28 mouse cellular contexts compared by ENCODE assay signal in the genomic region with DNA sequence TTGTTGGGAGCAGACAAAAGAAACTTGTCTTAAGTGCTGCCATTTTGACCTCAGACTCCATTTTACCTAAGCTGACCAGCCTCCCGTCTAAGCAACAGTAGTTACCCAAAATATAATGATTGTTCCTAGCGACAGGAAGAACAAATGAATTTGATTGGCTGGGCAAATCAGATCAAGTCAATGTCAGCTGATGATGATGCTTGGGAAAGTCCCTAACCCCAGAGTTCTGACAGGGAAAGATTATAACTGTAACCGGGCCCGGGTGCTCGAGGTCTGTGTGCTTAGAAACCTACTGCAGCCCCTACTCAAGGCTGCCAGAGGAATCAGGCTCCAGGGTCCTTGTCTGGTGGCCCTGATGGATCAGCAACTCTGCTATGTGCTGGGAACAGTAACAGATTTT. TPM values are rescaled to one million over a fixed set of nuclear protein-coding genes. Genes with fewer than 3 reads are reported as not detected.
DNase-seq lines count a peak whose midpoint lies in the region; ATAC-seq and TF ChIP-seq lines count a peak whose summit lies in the region.
"Had no signal": no experiment of that assay in that cellular context is flagged by ENCODE, and none has a peak within 500 bp of the region (broad histone marks: within the 10 kb centered on the region; RNA-seq: fewer than 3 reads in every experiment).

No protein-coding gene starts in this region.

- H3K27ac ChIP-seq in hindbrain, embryonic 10.5 days: 0 out of 2 replicates have a peak overlapping the region, but pooled peaks have one; percentile 23
- no peak overlapping the region for H3K27ac ChIP-seq in hindbrain, embryonic 13.5 days
- no peak overlapping the region for H3K27ac ChIP-seq in CH12.LX (ENCODE audit: insufficient read depth, low read depth)
- H3K27ac ChIP-seq in left cerebral cortex, adult 2 months: no peak overlapping the region
- H3K27ac ChIP-seq in midbrain, embryonic 14.5 days (replicated peaks; ENCODE audit: low read depth, low read length): no peak overlapping the region
- H3K27ac ChIP-seq: embryonic facial prominence, embryonic 12.5 days; heart, embryonic 10.5 days; heart, embryonic 15.5 days; hindbrain, embryonic 12.5 days; kidney, embryonic 15.5 days; liver, embryonic 13.5 days; macrophage; midbrain, embryonic 15.5 days had no signal

- no peak for DNase-seq in hindbrain, embryonic 10.5 days (ENCODE audit: low spot score)
- peak; percentile 76 for DNase-seq in CH12.LX (ENCODE audit: extremely low read depth)
- no peak for DNase-seq in cerebellum, adult 9-11 months
- no peak for DNase-seq in left cerebral cortex, adult 2 months (ENCODE audit: extremely low spot score in 1 of 2, low spot score in 2 of 2)
- no peak for DNase-seq in midbrain, embryonic 14.5 days
- DNase-seq: cerebellum, adult 11 months; cerebellum, adult 9-10 months; embryo, embryonic 11 days; gastrocnemius, postnatal 25 days; heart, adult 11 months; kidney, adult 18-20 months; kidney, postnatal 4 days; left cerebral cortex, postnatal 4 days; liver, embryonic 13.5 days; lung, adult 2 months; right cerebral cortex, adult 18-20 months; right cerebral cortex, postnatal 4 days; thymus, adult 2 months; thymus, postnatal 4 days had no signal

- WGBS in hindbrain, embryonic 10.5 days: 78% methylated on average over 5 of the region's 5 CpGs
- 85% methylated on average over 5 of the region's 5 CpGs for WGBS in hindbrain, embryonic 13.5 days
- 85% methylated on average over 5 of the region's 5 CpGs for WGBS in midbrain, embryonic 14.5 days

- no peaks in the 10 kb centered on the region for H3K27me3 ChIP-seq in hindbrain, embryonic 10.5 days (ENCODE audit: insufficient read depth, poor library complexity, severe bottlenecking)
- no peaks in the 10 kb centered on the region for H3K27me3 ChIP-seq in hindbrain, embryonic 13.5 days
- no peaks in the 10 kb centered on the region for H3K27me3 ChIP-seq in CH12.LX (replicated peaks)
- H3K27me3 ChIP-seq in midbrain, embryonic 14.5 days (ENCODE audit: control insufficient read depth, insufficient read depth, low read length): no peaks in the 10 kb centered on the region
- H3K27me3 ChIP-seq: embryonic facial prominence, embryonic 12.5 days; heart, embryonic 15.5 days; hindbrain, embryonic 12.5 days; kidney, embryonic 15.5 days; liver, embryonic 13.5 days; midbrain, embryonic 15.5 days had no signal

- H3K79me2 ChIP-seq in CH12.LX (replicated peaks; ENCODE audit: control insufficient read depth, extremely low read depth, insufficient read depth, poor library complexity, severe bottlenecking): peaks cover 9% of the 10 kb centered on the region

- no peak for TF ChIP-seq EP300 in CH12.LX (IDR thresholded peaks at IDR 0.05; ENCODE audit: low read length)

- no peak for TF ChIP-seq POLR2A in CH12.LX (IDR thresholded peaks at IDR 0.05; ENCODE audit: low read depth, low read length)

- H3K9me3 ChIP-seq in hindbrain, embryonic 10.5 days: 0 out of 2 replicates have a peak, but pooled peaks cover 3% of the 10 kb centered on the region
- H3K9me3 ChIP-seq in hindbrain, embryonic 13.5 days: no peaks in the 10 kb centered on the region
- no peaks in the 10 kb centered on the region for H3K9me3 ChIP-seq in CH12.LX (replicated peaks; ENCODE audit: low read length)
- no peaks in the 10 kb centered on the region for H3K9me3 ChIP-seq in midbrain, embryonic 14.5 days (ENCODE audit: control insufficient read depth, low read length)
- H3K9me3 ChIP-seq: embryonic facial prominence, embryonic 12.5 days; heart, embryonic 10.5 days; heart, embryonic 15.5 days; hindbrain, embryonic 12.5 days; kidney, embryonic 15.5 days; liver, embryonic 13.5 days; midbrain, embryonic 15.5 days had no signal

- ATAC-seq in hindbrain, embryonic 13.5 days (ENCODE audit: low FRiP score): no peak
- 0 out of 2 replicates have a peak, but pooled peaks have one; percentile 26 for ATAC-seq in megakaryocyte-erythroid progenitor cell, adult 5-6 weeks (replicated peaks; ENCODE audit: low FRiP score, low TSS enrichment, poor library complexity, severe bottlenecking)
- ATAC-seq in midbrain, embryonic 14.5 days (ENCODE audit: low FRiP score, low TSS enrichment): no peak
- ATAC-seq: midbrain, embryonic 15.5 days had no signal

- H3K4me1 ChIP-seq in hindbrain, embryonic 10.5 days (replicated peaks): 0 out of 2 replicates have a peak, but pooled peaks cover 6% of the 10 kb centered on the region
- H3K4me1 ChIP-seq in hindbrain, embryonic 13.5 days (replicated peaks): peaks cover 13% of the 10 kb centered on the region; the same call in 1 of the 2 replicates
- H3K4me1 ChIP-seq in CH12.LX (ENCODE audit: control insufficient read depth in 1 of 2, insufficient read depth in 2 of 2): peaks cover 5 to 23% of the 10 kb centered on the region in 2 experiments
- H3K4me1 ChIP-seq in midbrain, embryonic 14.5 days (ENCODE audit: control insufficient read depth, insufficient read depth, low read length): no peaks in the 10 kb centered on the region
- H3K4me1 ChIP-seq: embryonic facial prominence, embryonic 12.5 days; heart, embryonic 10.5 days; heart, embryonic 15.5 days; hindbrain, embryonic 12.5 days; kidney, embryonic 15.5 days; midbrain, embryonic 15.5 days had no signal

- in situ Hi-C loops in CH12.LX (cut with MboI; ENCODE audit: low pct_ligation_motif_present, low pct_unique_long_range_greater_than_20kb, low sequenced_read_pairs): no loop called here

- H3K4me2 ChIP-seq in hindbrain, embryonic 13.5 days: no peak overlapping the region
- H3K4me2 ChIP-seq in CH12.LX (ENCODE audit: insufficient read depth, low read depth, poor library complexity, severe bottlenecking): no peak overlapping the region
- no peak overlapping the region for H3K4me2 ChIP-seq in midbrain, embryonic 14.5 days (ENCODE audit: low read length)
- H3K4me2 ChIP-seq: embryonic facial prominence, embryonic 12.5 days; heart, embryonic 15.5 days; hindbrain, embryonic 12.5 days; kidney, embryonic 15.5 days; liver, embryonic 13.5 days; midbrain, embryonic 15.5 days had no signal

- dilution Hi-C loops in CH12.LX (cut with MboI; ENCODE audit: extremely low pct_ligation_motif_present, extremely low pct_unique_long_range_greater_than_20kb, low sequenced_read_pairs): no loop called here

- intact Hi-C loops in left cerebral cortex, adult 2 months (cut with DNase I): no loop called here

- peaks cover 14% of the 10 kb centered on the region for H3K36me3 ChIP-seq in hindbrain, embryonic 10.5 days
- H3K36me3 ChIP-seq in hindbrain, embryonic 13.5 days: peaks cover 13% of the 10 kb centered on the region
- H3K36me3 ChIP-seq in CH12.LX (replicated peaks in 1 of 2; ENCODE audit: control insufficient read depth in 1 of 2, insufficient read depth in 1 of 2, low read length in 1 of 2): peaks cover 0 to 31% of the 10 kb centered on the region in 2 experiments
- H3K36me3 ChIP-seq in midbrain, embryonic 14.5 days (ENCODE audit: control insufficient read depth, insufficient read depth, low read length): no peaks in the 10 kb centered on the region
- H3K36me3 ChIP-seq: embryonic facial prominence, embryonic 12.5 days; hindbrain, embryonic 12.5 days; midbrain, embryonic 15.5 days had no signal

- TF ChIP-seq RAD21 in CH12.LX (IDR thresholded peaks at IDR 0.05; ENCODE audit: low read depth, low read length): no peak

- H3K9ac ChIP-seq in hindbrain, embryonic 13.5 days: no peak overlapping the region
- H3K9ac ChIP-seq in CH12.LX (ENCODE audit: insufficient read depth, low read depth): no peak overlapping the region
- no peak overlapping the region for H3K9ac ChIP-seq in midbrain, embryonic 14.5 days (replicated peaks; ENCODE audit: low read length)
- H3K9ac ChIP-seq: embryonic facial prominence, embryonic 12.5 days; heart, embryonic 15.5 days; hindbrain, embryonic 12.5 days; kidney, embryonic 15.5 days; liver, embryonic 13.5 days; midbrain, embryonic 15.5 days had no signal

- TF ChIP-seq CTCF in CH12.LX (conservative IDR thresholded peaks at IDR 0.05 in 1 of 2, IDR thresholded peaks at IDR 0.05 in 1 of 2; ENCODE audit: low read depth in 2 of 2, low read length in 2 of 2): no peak
- TF ChIP-seq CTCF in left cerebral cortex, adult 2 months (IDR thresholded peaks at IDR 0.05): no peak

- H3K4me3 ChIP-seq in hindbrain, embryonic 10.5 days: no peak overlapping the region
- H3K4me3 ChIP-seq in hindbrain, embryonic 13.5 days: no peak overlapping the region
- no peak overlapping the region for H3K4me3 ChIP-seq in CH12.LX (replicated peaks in 1 of 3; ENCODE audit: low read depth in 2 of 3, low read length in 2 of 3, poor library complexity in 1 of 3)
- no peak overlapping the region for H3K4me3 ChIP-seq in left cerebral cortex, adult 2 months
- H3K4me3 ChIP-seq in midbrain, embryonic 14.5 days (replicated peaks; ENCODE audit: low read depth, low read length): no peak overlapping the region
- H3K4me3 ChIP-seq: embryonic facial prominence, embryonic 12.5 days; heart, embryonic 10.5 days; heart, embryonic 15.5 days; hindbrain, embryonic 12.5 days; kidney, embryonic 15.5 days; liver, embryonic 13.5 days; midbrain, embryonic 15.5 days had no signal

TF ChIP-seq in CH12.LX, 34 proteins besides CTCF, POLR2A, EP300 and RAD21 (continues in another document):
- TF ChIP-seq BHLHE40 (IDR thresholded peaks at IDR 0.05; ENCODE audit: low read depth, low read length): no peak
- no peak for TF ChIP-seq SMC3 (IDR thresholded peaks at IDR 0.05; ENCODE audit: low read depth, low read length)
- TF ChIP-seq CHD1 (IDR thresholded peaks at IDR 0.05; ENCODE audit: low read depth, low read length): no peak

RNA-seq across cellular contexts. Expression of a gene that starts 10.1 kb away (rescaled TPM):
- polyA plus RNA-seq in hindbrain, embryonic 10.5 days (2016; fragmentation: Nextera tagmentation; extraction: Ambion mirVana): 36.1 and 37.6 TPM in 2 replicates
- 40.9 and 42.0 TPM in 2 replicates for polyA plus RNA-seq in hindbrain, embryonic 13.5 days (2015; fragmentation: Nextera tagmentation; extraction: Ambion mirVana)
- total RNA-seq in CH12.LX (2012; rRNA removed): 9.3 and 10.3 TPM in 2 replicates
- total RNA-seq in CH12.LX (2014; rRNA removed): 16.5 and 20.7 TPM in 2 replicates
- 19.8 and 20.5 TPM in 2 replicates for polyA plus RNA-seq in CH12.LX (2012; ENCODE audit: insufficient read length, low read depth)
- 9.7 and 11.5 TPM in 2 replicates for total RNA-seq in megakaryocyte-erythroid progenitor cell, adult 5-6 weeks (2014; fragmentation: Nextera tagmentation)
- 13.1 and 19.5 TPM in 2 replicates for total RNA-seq in megakaryocyte-erythroid progenitor cell, adult 5-6 weeks (2017)
- total RNA-seq in left cerebral cortex, adult 2 months (2021): 10 to 100 TPM; 25.2 to 26.6 TPM
- 38.6 and 50.0 TPM in 2 replicates for polyA plus RNA-seq in midbrain, embryonic 14.5 days (2014; fragmentation: Nextera tagmentation; extraction: Ambion mirVana)

RNA-seq across cellular contexts. Expression of a gene that starts 55.4 kb away (rescaled TPM):
- polyA plus RNA-seq in hindbrain, embryonic 10.5 days (2016; fragmentation: Nextera tagmentation; extraction: Ambion mirVana): 0.68 and 1.8 TPM in 2 replicates
- polyA plus RNA-seq in hindbrain, embryonic 13.5 days (2015; fragmentation: Nextera tagmentation; extraction: Ambion mirVana): 11.0 and 13.3 TPM in 2 replicates
- total RNA-seq in CH12.LX (2012; rRNA removed) (0.92 and 3.4 TPM in 2 replicates), CH12.LX (2014; rRNA removed) (0.77 and 0.93 TPM in 2 replicates)
- polyA plus RNA-seq in CH12.LX (2012; ENCODE audit: insufficient read length, low read depth): 1.3 and 1.5 TPM in 2 replicates
- total RNA-seq in megakaryocyte-erythroid progenitor cell, adult 5-6 weeks (2014; fragmentation: Nextera tagmentation): not detected in 2 replicates
- total RNA-seq in megakaryocyte-erythroid progenitor cell, adult 5-6 weeks (2017): 0.09 TPM in 1 of 2 replicates, not detected in the other
- total RNA-seq in left cerebral cortex, adult 2 months (2021): 100 to 1,000 TPM; 166 to 176 TPM
- 16.3 and 18.0 TPM in 2 replicates for polyA plus RNA-seq in midbrain, embryonic 14.5 days (2014; fragmentation: Nextera tagmentation; extraction: Ambion mirVana)
